Mouse (Mus musculus) brain, adult 10 weeks (tissue): ENCODE data around the gene Arl9. TPM values are rescaled to one million over a fixed set of nuclear protein-coding genes. Genes with fewer than 3 reads are reported as not detected.

Source experiments
- polyA plus RNA-seq: library from polyadenylated mRNA; stranded (reverse); fragments of 350-450 nt; fragmentation: Illumina TruSeq; extraction: RNeasy Lipid Tissue Mini Kit (QIAGEN cat#74804); gene quantifications from one replicate; pipeline ENCODE4 v1.2.3, GENCODE M21; 2015; ENCODE audit warnings: low read depth, low replicate concordance

Gene Arl9
- not detected for polyA plus RNA-seq

DNA sequence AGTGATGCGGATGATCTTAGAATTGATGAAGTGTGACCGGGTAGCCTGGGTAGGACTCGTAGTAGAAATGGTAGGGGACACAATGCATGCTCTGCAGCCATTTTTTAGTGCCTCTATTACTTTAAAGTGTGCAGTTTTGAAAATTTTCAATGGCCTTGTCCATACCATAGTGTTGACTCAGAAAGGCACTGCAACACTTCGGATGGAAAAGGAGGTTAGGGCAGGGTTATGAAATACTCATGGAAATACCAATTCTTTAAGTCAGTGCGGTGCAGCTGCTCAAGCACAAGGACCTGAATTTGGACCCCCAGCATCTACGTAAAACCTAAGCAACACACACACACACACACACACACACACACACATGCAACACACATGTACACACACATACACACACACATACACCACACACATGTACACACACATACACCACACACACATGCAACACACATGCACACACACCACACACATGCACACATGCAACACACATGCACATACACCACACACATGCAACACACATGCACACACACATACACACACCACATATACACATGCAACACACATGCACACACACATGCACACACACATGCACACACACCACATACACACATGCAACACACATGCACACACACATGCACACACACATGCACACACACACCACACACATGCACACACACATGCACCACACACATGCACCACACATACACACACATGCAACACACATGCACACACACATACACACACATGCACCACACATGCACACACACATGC is at the start of gene Arl9:
TSS of gene Arl9 (plus strand) at position 5 of the 771 bp plus-strand sequence.

DNA sequence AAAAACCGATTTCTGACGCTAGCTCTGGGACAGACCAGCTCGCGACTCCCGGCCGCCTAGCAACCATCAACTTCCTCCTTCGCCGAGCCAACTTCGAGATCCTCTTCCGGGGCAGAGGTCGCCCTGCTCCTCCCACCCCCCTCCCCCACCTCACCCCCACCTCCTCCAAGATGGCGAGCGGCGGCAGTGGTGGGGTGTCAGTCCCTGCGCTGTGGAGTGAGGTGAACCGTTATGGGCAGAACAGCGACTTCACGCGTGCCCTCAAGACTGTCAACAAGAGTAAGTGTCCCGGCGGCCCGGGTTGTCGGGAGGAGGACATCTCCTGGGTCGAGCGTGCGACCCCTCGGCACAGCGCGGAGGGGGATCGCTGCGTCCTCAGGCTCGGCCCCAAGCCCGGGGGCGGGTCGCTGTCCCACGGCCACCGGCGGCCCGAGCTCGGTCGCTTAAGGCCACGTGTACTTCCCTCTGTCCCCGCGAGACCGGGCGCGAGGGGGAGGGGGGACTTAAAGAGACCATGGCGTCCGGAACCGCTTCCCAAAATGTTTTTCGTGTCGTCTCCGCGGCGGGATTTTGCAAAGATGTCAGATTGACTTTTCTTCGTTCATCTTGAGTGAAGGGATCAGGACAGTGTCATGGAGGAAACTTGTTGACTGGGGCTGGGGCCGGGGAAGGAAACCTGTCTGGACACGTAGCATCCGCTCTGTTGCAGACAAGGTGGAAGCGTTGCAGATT is 29.1 kb upstream of the Arl9 start, which contains the start of gene Srp72:
TSS of gene Srp72 (plus strand) at position 130 of the 732 bp plus-strand sequence.

DNA sequence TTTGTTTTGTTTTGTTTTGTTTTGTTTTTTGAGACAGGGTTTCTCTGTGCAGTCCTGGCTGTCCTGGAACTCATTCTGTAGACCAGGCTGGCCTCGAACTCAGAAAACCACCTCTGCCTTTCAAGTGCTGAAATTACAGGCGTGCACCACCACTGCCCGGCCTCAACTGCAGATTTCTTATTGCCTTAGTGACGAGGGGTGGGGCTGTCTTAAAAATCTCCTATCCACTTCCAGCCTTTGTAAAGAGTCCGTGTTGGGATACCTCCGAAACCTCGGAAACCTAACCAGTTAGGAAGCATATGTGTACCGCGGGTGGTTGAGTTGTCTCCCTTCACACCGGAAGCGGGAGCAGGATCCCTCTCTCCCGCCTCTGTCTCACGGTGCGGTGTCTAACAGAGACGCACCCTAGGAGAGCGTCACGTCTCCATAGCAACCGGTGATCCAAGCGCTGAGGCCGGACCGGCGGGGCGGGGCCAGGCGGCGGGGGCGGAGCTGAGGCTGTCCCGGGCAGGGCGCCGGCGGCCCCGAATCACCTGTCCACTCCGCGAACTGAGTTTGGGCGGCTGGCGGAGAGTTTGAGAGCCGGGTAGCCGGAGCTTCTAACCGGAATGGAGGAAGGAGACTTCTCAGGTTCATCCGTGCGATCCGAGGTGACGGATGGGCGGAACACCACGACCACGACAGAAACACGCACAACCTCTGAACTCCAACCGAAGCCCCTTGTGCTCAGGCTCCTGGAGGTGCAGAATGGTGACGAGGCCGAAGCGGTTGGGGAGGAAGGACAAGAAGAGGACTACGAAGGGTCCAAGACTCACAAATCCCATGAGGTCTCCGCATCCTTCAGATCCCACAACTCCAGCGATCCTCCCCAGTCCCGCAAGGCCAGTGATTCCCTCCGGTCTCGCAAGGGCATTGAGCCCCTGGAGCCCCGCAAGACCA is 12.0 kb downstream of the Arl9 start, which contains the start of gene Thegl:
TSS of gene Thegl (plus strand) at position 480 of the 939 bp plus-strand sequence.

Other genes with a start within 250 kb of the Arl9 start
- gene Aasdh, start 98.5 kb upstream of the Arl9 start, polyA plus RNA-seq = 16.8 TPM
- 124 TPM for gene Paics, start 52.7 kb upstream of the Arl9 start, polyA plus RNA-seq
- 8.1 TPM for gene Ppat, start 52.5 kb upstream of the Arl9 start, polyA plus RNA-seq
- gene Srp72, start 29.4 kb upstream of the Arl9 start, polyA plus RNA-seq = 73.9 TPM
- 1.4 TPM for gene Thegl, start 12.0 kb downstream of the Arl9 start, polyA plus RNA-seq
- gene Hopx, start 111.1 kb downstream of the Arl9 start, polyA plus RNA-seq = 78.8 TPM
- gene Spink2, start 207.4 kb downstream of the Arl9 start, polyA plus RNA-seq = 0.91 TPM